16 mouse cellular contexts compared by ENCODE assay signal in genomic region chr3:21842545-21843291, GRCm38 (mm10).
DNase-seq lines count a peak whose midpoint lies in the region; ATAC-seq and TF ChIP-seq lines count a peak whose summit lies in the region.
"Had no signal": no experiment of that assay in that cellular context is flagged by ENCODE, and none has a peak within 500 bp of the region (broad histone marks: within the 10 kb centered on the region; RNA-seq: fewer than 3 reads in every experiment).

No protein-coding gene starts in this region.

- no peak overlapping the region for H3K9ac ChIP-seq in hindbrain, embryonic 11.5 days (ENCODE audit: low read depth, low read length)
- H3K9ac ChIP-seq in hindbrain, postnatal 0 days (replicated peaks; ENCODE audit: low read length), result no peak overlapping the region
- no peak overlapping the region for H3K9ac ChIP-seq in lung, embryonic 15.5 days
- no peak overlapping the region for H3K9ac ChIP-seq in neural tube, embryonic 12.5 days

- peak; percentile 45; the same call in 1 of the 2 replicates for ATAC-seq in hindbrain, embryonic 11.5 days (ENCODE audit: low FRiP score)
- ATAC-seq in hindbrain, postnatal 0 days, result no peak
- no peak for ATAC-seq in lung, embryonic 15.5 days (ENCODE audit: borderline replicate concordance, extremely low read depth, low FRiP score, low TSS enrichment)
- peak; percentile 42 for ATAC-seq in neural tube, embryonic 12.5 days (ENCODE audit: low FRiP score, low read depth)
- ATAC-seq: Patski had no signal

- no peaks in the 10 kb centered on the region for H3K36me3 ChIP-seq in hindbrain, embryonic 11.5 days (ENCODE audit: control insufficient read depth, insufficient read depth, low read length)
- H3K36me3 ChIP-seq in hindbrain, postnatal 0 days (ENCODE audit: insufficient read depth, low read length), result no peaks in the 10 kb centered on the region
- H3K36me3 ChIP-seq in lung, embryonic 15.5 days, result no peaks in the 10 kb centered on the region
- no peaks in the 10 kb centered on the region for H3K36me3 ChIP-seq in neural tube, embryonic 12.5 days

- H3K27ac ChIP-seq in hindbrain, embryonic 11.5 days (ENCODE audit: low read depth, low read length), result peak overlapping the region; percentile 36; the same call in 1 of the 2 replicates
- no peak overlapping the region for H3K27ac ChIP-seq in hindbrain, postnatal 0 days
- 0 out of 2 replicates have a peak overlapping the region, but pooled peaks have one; percentile 3 for H3K27ac ChIP-seq in lung, embryonic 15.5 days
- no peak overlapping the region for H3K27ac ChIP-seq in neural tube, embryonic 12.5 days
- H3K27ac ChIP-seq: layer of hippocampus, adult 2 months had no signal

- H3K9me3 ChIP-seq in hindbrain, embryonic 11.5 days (ENCODE audit: control insufficient read depth, low read length), result no peaks in the 10 kb centered on the region
- no peaks in the 10 kb centered on the region for H3K9me3 ChIP-seq in hindbrain, postnatal 0 days (ENCODE audit: low read length)
- no peaks in the 10 kb centered on the region for H3K9me3 ChIP-seq in lung, embryonic 15.5 days
- no peaks in the 10 kb centered on the region for H3K9me3 ChIP-seq in neural tube, embryonic 12.5 days

- no peak overlapping the region for H3K4me2 ChIP-seq in hindbrain, embryonic 11.5 days (replicated peaks; ENCODE audit: low read depth, low read length)
- no peak overlapping the region for H3K4me2 ChIP-seq in hindbrain, postnatal 0 days (ENCODE audit: low read depth, low read length)
- no peak overlapping the region for H3K4me2 ChIP-seq in lung, embryonic 15.5 days
- H3K4me2 ChIP-seq in neural tube, embryonic 12.5 days (replicated peaks), result no peak overlapping the region
- H3K4me2 ChIP-seq: heart, embryonic 11.5 days had no signal

- H3K4me3 ChIP-seq in hindbrain, embryonic 11.5 days (ENCODE audit: low read depth, low read length), result no peak overlapping the region
- no peak overlapping the region for H3K4me3 ChIP-seq in hindbrain, postnatal 0 days (ENCODE audit: low read length)
- no peak overlapping the region for H3K4me3 ChIP-seq in lung, embryonic 15.5 days
- no peak overlapping the region for H3K4me3 ChIP-seq in neural tube, embryonic 12.5 days
- H3K4me3 ChIP-seq: layer of hippocampus, adult 2 months; megakaryocyte, embryonic 14.5 days had no signal

- no peak for TF ChIP-seq CTCF in hindbrain, postnatal 0 days (IDR thresholded peaks at IDR 0.05; ENCODE audit: low read depth)

- 57% methylated on average over 10 of the region's 10 CpGs for WGBS in hindbrain, embryonic 11.5 days
- 29% methylated on average over 10 of the region's 10 CpGs for WGBS in hindbrain, postnatal 0 days
- 31% methylated on average over 10 of the region's 10 CpGs for WGBS in lung, embryonic 15.5 days
- 37% methylated on average over 10 of the region's 10 CpGs for WGBS in neural tube, embryonic 12.5 days

- peak; percentile 39 for DNase-seq in adrenal gland, adult 8-10 months
- DNase-seq in adrenal gland, adult 2 months, result no peak
- DNase-seq in hindbrain, embryonic 11.5 days (ENCODE audit: low spot score), result peak; percentile 5
- no peak for DNase-seq in hindbrain, postnatal 0 days (ENCODE audit: low spot score)
- DNase-seq in lung, postnatal 25 days (ENCODE audit: low spot score), result no peak
- no peak for DNase-seq in layer of hippocampus, adult 11-12 months (ENCODE audit: low spot score)
- DNase-seq: cerebellum, postnatal 25 days; gastrocnemius, postnatal 10 days; liver; right cerebral cortex, postnatal 14 days had no signal

- H3K27me3 ChIP-seq in hindbrain, embryonic 11.5 days (ENCODE audit: control insufficient read depth, insufficient read depth, low read length), result no peaks in the 10 kb centered on the region
- H3K27me3 ChIP-seq in hindbrain, postnatal 0 days (ENCODE audit: insufficient read depth, low read length), result no peaks in the 10 kb centered on the region
- H3K27me3 ChIP-seq in lung, embryonic 15.5 days, result no peaks in the 10 kb centered on the region
- H3K27me3 ChIP-seq in neural tube, embryonic 12.5 days (replicated peaks), result no peaks in the 10 kb centered on the region
- H3K27me3 ChIP-seq: megakaryocyte, embryonic 14.5 days; Patski had no signal

- H3K4me1 ChIP-seq in hindbrain, embryonic 11.5 days (replicated peaks; ENCODE audit: control insufficient read depth, insufficient read depth, low read length), result no peaks in the 10 kb centered on the region; the same call in 1 of the 2 replicates
- 0 out of 2 replicates have a peak, but pooled peaks cover 3% of the 10 kb centered on the region for H3K4me1 ChIP-seq in hindbrain, postnatal 0 days (ENCODE audit: insufficient read depth, low read length)
- peaks cover 14% of the 10 kb centered on the region; the same call in 1 of the 2 replicates for H3K4me1 ChIP-seq in lung, embryonic 15.5 days
- H3K4me1 ChIP-seq in neural tube, embryonic 12.5 days, result peaks cover 15% of the 10 kb centered on the region

Comparison
In these comparisons a context has a peak if more than half of its experiments do, and no peak if none do; other contexts are left out.
1. DNase-seq: peak in adrenal gland, adult 8-10 months (single experiment) and hindbrain, embryonic 11.5 days (single experiment); none in adrenal gland, adult 2 months (single experiment), hindbrain, postnatal 0 days (single experiment), lung, postnatal 25 days (single experiment) and layer of hippocampus, adult 11-12 months (single experiment).
2. ATAC-seq: peak in hindbrain, embryonic 11.5 days (single experiment) and neural tube, embryonic 12.5 days (single experiment); none in hindbrain, postnatal 0 days (single experiment) and lung, embryonic 15.5 days (single experiment).
3. H3K27ac ChIP-seq: peak in hindbrain, embryonic 11.5 days (single experiment) and lung, embryonic 15.5 days (single experiment); none in hindbrain, postnatal 0 days (single experiment) and neural tube, embryonic 12.5 days (single experiment).